Mouse (Mus musculus) erythroblast, adult 5-6 weeks (primary cell): ENCODE results near the gene Rhbdl2. TPM values are rescaled to one million over a fixed set of nuclear protein-coding genes. Genes with fewer than 3 reads are reported as not detected.

ENCODE experiments used
- ATAC-seq: replicated peaks from 2 replicates; pipeline ENCODE4 v1.8.0; 2016; ENCODE audit warnings: moderate number of reproducible peaks, mild to moderate bottlenecking, moderate TSS enrichment, inconsistent platforms; ENCODE audit not compliant: poor library complexity, low FRiP score, severe bottlenecking
- total RNA-seq, 2 experiments: library from RNA; stranded (forward) in 1 of 2; stranded (reverse) in 1 of 2; fragments of 150-400 nt in 1 of 2; fragments of 200-764, 138-1000 nt in 1 of 2; gene quantifications; 2 replicates each; pipeline versions ENCODE4 v1.2.3 to v1.2.4; 2015 to 2017; ENCODE audit warnings: low replicate concordance in 2 of 2

Rhbdl2 gene
- not detected in 2 replicates for total RNA-seq (2015; ENCODE audit: low replicate concordance)
- not detected in 2 replicates for total RNA-seq (2017; ENCODE audit: low replicate concordance)

DNA sequence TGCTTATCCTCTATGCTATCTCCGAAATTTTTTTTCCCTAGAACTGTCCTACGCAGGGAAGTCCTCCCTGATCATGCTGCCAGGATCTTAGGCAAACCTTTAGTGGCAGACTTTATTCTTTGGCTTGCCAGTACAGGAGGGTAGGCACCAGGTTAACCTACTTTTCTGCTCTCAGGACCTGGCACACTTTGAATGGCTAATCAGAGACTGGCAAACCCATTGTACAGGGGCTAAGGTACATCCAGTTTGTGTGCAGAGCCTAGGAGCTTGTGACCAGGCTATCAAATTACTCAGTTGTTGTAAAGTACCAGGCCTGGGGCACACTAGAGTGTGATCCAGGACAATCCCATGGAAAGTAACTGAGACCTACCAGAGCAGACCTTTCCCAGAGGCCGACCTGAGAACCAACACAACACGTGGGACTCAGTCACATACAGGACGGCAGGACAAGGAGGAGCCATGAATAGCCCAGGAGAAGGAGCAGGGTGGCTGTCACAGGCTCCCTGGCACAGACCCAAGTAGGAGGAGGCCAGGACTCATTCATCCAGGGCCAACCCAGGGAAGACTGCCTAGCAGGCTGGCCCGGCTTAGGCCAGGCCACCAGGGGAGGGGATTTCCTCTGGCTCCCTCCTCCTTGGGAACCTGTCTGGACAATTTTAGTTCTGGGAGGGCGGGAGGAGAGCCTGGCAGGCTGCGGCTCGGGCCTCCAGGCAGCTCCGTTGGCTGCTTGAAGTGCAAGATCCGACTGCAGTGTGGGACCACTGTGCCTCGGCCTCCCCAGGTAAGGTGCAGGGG is at the start of gene Rhbdl2:
Rhbdl2 (plus strand) TSS at position 684 of the 795 bp plus-strand sequence.
- no peak; the same call in 1 of the 2 replicates for ATAC-seq

DNA sequence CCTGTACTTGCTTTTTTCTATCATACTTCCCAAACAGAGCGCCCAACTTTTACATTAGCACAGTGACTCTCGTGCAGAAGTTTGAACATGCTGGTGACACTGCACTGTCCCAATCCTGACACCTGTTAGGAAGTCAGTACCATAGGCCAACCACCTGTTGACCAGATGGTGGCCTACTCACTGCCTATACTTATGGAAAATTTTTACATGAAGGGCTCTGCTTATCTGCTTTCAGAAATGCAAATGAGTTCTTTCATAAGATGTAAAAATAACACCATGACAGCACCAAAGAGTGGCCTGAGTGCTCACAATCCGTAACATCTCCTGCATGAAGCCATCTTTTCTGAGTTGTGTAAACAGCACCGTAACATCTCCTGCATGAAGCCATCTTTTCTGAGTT is 49.0 kb upstream of the Rhbdl2 start:
- no peak for ATAC-seq

DNA sequence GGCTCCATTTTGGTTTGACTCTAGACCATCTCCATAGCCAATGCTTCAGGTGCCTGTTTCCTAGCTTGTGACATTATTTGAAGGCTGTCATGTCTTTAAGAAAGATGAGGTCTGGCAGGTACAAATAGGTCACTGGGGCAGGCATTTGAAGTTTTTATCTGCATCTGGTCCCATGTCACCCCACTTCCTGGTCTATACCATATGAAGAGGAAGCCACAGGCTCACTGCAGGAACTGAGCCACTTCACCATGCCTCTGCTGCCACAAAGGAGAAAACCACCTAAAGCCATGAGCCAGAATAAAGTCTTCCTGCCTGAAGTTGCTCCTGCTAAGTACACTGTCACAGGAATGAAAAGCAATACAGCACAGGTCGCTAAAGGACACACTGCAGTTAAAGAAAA is 44.8 kb upstream of the Rhbdl2 start:
- no peak for ATAC-seq

GRCm38 (mm10) chr4:123745221-123745775 is 42.4 kb upstream of the Rhbdl2 start:
- no peak for ATAC-seq

DNA sequence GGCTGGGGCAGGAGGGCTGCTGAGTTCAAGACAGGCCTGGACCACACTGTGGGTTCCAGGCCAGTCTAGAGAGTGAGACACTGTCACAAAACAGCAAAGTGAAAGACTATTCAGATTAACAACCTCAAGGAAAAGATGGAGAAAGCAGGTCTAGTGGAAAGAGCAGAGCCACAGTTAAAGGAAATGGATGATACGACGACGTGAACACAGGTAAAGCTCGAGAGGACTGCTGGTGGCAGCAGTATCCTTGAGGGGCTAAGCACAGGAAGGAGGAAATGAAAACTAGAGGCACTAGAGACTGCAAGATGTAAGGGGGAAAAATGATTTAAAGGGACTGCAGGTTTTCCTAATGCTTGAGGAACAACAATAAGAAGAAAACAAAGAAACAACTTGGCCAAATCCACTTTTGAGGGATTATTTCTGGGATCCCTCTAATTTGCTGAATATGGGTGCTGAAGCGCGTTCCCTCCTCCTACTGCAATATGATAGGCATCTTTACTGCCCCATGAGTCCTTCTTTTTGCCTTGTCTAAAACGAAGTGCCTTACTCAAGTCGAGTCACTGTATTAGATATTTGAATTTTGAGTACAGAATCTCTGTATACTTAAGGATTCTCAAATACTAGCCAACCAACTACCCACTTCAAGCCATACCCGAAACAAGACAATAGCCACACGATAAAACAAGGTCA is 38.8 kb upstream of the Rhbdl2 start:
- ATAC-seq: no peak

GRCm38 (mm10) chr4:123749484-123750130 is 38.1 kb upstream of the Rhbdl2 start:
- ATAC-seq: peak; percentile 40

GRCm38 (mm10) chr4:123750152-123750651 is 37.5 kb upstream of the Rhbdl2 start, which contains the start of gene Akirin1:
Akirin1 (minus strand) TSS chr4:123750345.
- ATAC-seq: peak; percentile 95

GRCm38 (mm10) chr4:123750707-123751312 is 36.9 kb upstream of the Rhbdl2 start:
- ATAC-seq: no peak

GRCm38 (mm10) chr4:123758306-123758705 is 29.4 kb upstream of the Rhbdl2 start:
- ATAC-seq: no peak

DNA sequence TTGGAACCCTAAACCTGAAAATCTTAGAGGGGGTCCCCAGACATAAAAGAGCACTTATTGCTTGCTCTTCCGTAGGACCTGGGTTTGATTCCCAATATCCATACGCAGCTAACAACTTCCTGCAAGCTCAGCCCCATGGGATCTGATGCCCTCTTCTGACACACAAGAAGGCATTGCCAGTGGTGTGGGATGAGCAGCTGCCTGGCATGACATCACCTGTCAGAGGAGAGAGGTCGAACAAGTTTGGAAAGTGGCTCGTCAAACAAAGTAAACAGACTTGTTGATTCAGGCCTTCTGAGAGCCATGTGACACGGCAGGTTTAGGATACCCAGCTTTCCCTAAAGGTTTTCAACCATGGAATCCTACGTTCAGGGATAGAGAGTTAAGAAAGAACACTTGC is 22.6 kb upstream of the Rhbdl2 start:
- no peak for ATAC-seq

- no peak for ATAC-seq
Observed at GRCm38 (mm10) chr4:123767807-123768206, 19.9 kb upstream of the Rhbdl2 start.

DNA sequence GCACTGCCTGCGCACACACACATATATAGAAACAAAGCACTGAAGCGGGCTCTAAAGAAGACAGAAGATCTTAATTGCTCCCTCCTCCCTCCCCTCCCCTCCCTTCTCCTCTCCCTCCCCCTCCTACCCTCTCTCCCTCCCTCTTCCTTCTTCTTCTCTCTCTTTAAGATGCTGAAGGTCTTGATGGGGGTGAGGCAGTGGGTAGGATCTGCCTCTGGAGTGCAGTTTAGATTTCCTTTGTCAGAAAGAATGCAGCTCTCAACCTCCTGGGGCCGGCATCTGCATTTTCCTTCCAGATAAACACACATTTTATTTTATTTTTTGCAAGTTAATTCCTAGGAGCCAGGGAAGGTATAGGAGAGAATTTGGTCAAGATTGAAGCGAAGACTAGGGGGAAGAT is 19.4 kb upstream of the Rhbdl2 start:
- no peak for ATAC-seq

GRCm38 (mm10) chr4:123792666-123793065 is 5.0 kb downstream of the Rhbdl2 start:
- no peak for ATAC-seq

- no peak for ATAC-seq
Observed at GRCm38 (mm10) chr4:123793136-123793535, 5.5 kb downstream of the Rhbdl2 start.

DNA sequence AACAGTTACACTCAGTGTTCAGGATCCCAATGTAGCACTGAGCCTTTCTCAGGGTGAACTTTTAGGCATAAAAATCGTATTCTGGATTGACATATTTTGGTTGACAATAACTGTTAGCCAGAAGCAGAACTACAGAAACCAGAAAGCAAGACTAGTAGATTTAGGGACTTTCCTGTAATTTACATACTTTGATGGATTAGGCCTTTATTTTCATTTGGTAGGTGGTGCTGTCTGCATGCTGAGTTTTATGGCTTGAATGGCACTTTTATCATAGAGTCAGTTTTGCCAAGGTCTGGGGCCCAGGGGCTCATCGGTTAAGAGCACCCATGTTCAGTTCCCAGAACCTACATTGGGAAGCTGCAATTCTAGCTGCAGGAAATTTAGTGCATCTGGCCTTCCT is 7.4 kb downstream of the Rhbdl2 start:
- no peak for ATAC-seq

- no peak for ATAC-seq
Observed at GRCm38 (mm10) chr4:123797403-123797802, 9.7 kb downstream of the Rhbdl2 start.

DNA sequence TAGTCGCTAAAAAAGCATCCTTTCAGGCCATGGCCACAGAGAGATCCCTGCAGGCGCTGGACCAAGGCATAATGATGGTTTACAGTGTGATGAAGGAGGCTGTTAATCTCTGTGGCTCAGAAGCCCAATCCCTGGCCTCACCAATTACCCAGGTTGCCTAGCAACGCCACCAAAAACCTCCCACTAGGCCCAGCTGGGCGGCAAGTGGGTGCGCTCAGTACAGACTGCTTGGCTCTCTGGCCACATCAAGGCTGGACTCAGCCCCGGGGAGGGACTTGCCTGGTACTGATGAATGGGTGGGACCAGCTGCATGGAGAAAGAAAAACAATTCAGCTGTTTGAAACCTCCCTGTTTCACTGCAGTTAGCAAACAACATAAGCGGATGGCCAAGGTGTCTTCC is 10.2 kb downstream of the Rhbdl2 start:
- no peak for ATAC-seq

- no peak for ATAC-seq
Observed at GRCm38 (mm10) chr4:123803642-123804041, 16.0 kb downstream of the Rhbdl2 start.

- ATAC-seq: no peak
Observed at GRCm38 (mm10) chr4:123808304-123808703, 20.6 kb downstream of the Rhbdl2 start.
